Mouse (Mus musculus): ENCODE measurements around the gene Ndufs2. TPM values are rescaled to one million over a fixed set of nuclear protein-coding genes. Genes with fewer than 3 reads are reported as not detected.

The Ndufs2 gene
- total RNA-seq, 2 experiments from 2014 or later = 275 to 286 TPM

GRCm38 (mm10) chr1:171227879-171228278, 23.3 kb downstream of the Ndufs2 start:
- DNase-seq = no peak

- no peak for DNase-seq
These were observed 24.4 kb downstream of the Ndufs2 start for GRCm38 (mm10) chr1:171226780-171227179.

GRCm38 (mm10) chr1:171224857-171225256, 26.3 kb downstream of the Ndufs2 start, which contains the start of gene Apoa2:
Gene Apoa2 (plus strand): TSS chr1:171225054.
- DNase-seq = no peak

- DNase-seq = no peak
These were observed 27.4 kb downstream of the Ndufs2 start for GRCm38 (mm10) chr1:171223796-171224195.

GRCm38 (mm10) chr1:171223168-171223567, 28.0 kb downstream of the Ndufs2 start:
- DNase-seq = no peak

- DNase-seq = peak; percentile 92 to 94
These were observed 28.7 kb downstream of the Ndufs2 start, which contains the start of gene Tomm40l for GRCm38 (mm10) chr1:171222238-171223155. Gene Tomm40l (minus strand): TSS chr1:171222514.

GRCm38 (mm10) chr1:171221281-171222193, 29.7 kb downstream of the Ndufs2 start:
- no peak for DNase-seq

GRCm38 (mm10) chr1:171220871-171221270, 30.3 kb downstream of the Ndufs2 start:
- DNase-seq = peak; percentile 83 to 84

GRCm38 (mm10) chr1:171216241-171216955, 34.8 kb downstream of the Ndufs2 start:
- no peak for DNase-seq

GRCm38 (mm10) chr1:171213801-171214496, 37.2 kb downstream of the Ndufs2 start, which contains the start of gene Nr1i3:
Gene Nr1i3 (plus strand): TSS chr1:171213970.
- DNase-seq = no peak

- DNase-seq = no peak
These were observed 38.3 kb downstream of the Ndufs2 start for GRCm38 (mm10) chr1:171212854-171213253.

GRCm38 (mm10) chr1:171209409-171209808, 41.8 kb downstream of the Ndufs2 start:
- no peak for DNase-seq

- DNase-seq = no peak
These were observed 45.3 kb downstream of the Ndufs2 start for GRCm38 (mm10) chr1:171205704-171206493.

- no peak for DNase-seq
These were observed 46.9 kb downstream of the Ndufs2 start for GRCm38 (mm10) chr1:171204249-171204644.

GRCm38 (mm10) chr1:171203471-171204248, 47.5 kb downstream of the Ndufs2 start:
- DNase-seq = no peak

GRCm38 (mm10) chr1:171200769-171201168, 50.4 kb downstream of the Ndufs2 start:
- no peak for DNase-seq

GRCm38 (mm10) chr1:171199532-171199931, 51.7 kb downstream of the Ndufs2 start:
- no peak for DNase-seq

GRCm38 (mm10) chr1:171195887-171196397, 55.2 kb downstream of the Ndufs2 start, which contains the start of gene Pcp4l1:
Gene Pcp4l1 (minus strand): TSS chr1:171196268.
- DNase-seq = peak; percentile 20 to 22

GRCm38 (mm10) chr1:171195046-171195822, 56.0 kb downstream of the Ndufs2 start:
- DNase-seq = no peak

Data from layer of hippocampus, postnatal 36 days (tissue).